Mouse (Mus musculus) cerebellum, adult 2 months (tissue): Measurements from ENCODE around the gene Inha. TPM values are rescaled to one million over a fixed set of nuclear protein-coding genes. Genes with fewer than 3 reads are reported as not detected.

Experiments
- DNase-seq, 2 experiments: peaks; one replicate each; pipeline ENCODE4 v3.0.0; 2021
- H3K27ac ChIP-seq: fragments of 200-500 bp; 2 replicates; pipeline ENCODE4 v1.5.1; 2012; ENCODE audit warnings: low read length, control low read depth, inconsistent platforms; ENCODE audit not compliant: insufficient read depth
- H3K27me3 ChIP-seq: fragments of 200-500 bp; 2 replicates; pipeline ENCODE4 v1.6.1; 2012; ENCODE audit warnings: inconsistent platforms, mild to moderate bottlenecking, low read length, moderate library complexity; ENCODE audit not compliant: control insufficient read depth, insufficient read depth
- H3K4me1 ChIP-seq: fragments of 200-500 bp; 2 replicates; pipeline ENCODE4 v1.6.1; 2011; ENCODE audit warnings: low read length; ENCODE audit not compliant: control insufficient read depth, insufficient read depth
- H3K4me3 ChIP-seq: fragments of 200-500 bp; replicated peaks from 2 replicates; pipeline ENCODE3; 2011; ENCODE audit warnings: mild to moderate bottlenecking, low read depth, low read length, control low read depth; ENCODE audit not compliant: insufficient read depth
- CTCF ChIP-seq: fragments of 200-500 bp; IDR thresholded peaks from 2 replicates; pipeline ENCODE4 v1.5.1; 2011; ENCODE audit warnings: low read depth, mild to moderate bottlenecking, control low read depth, low read length, moderate library complexity, borderline replicate concordance; ENCODE audit not compliant: insufficient read depth
- POLR2A ChIP-seq: fragments of 200-500 bp; IDR thresholded peaks from 2 replicates; pipeline ENCODE4 v1.6.1; 2011; ENCODE audit warnings: low read length, control low read depth, borderline replicate concordance; ENCODE audit not compliant: insufficient read depth
- WGBS: fragments of 180-500 bp; shearing (Covaris S2); methylation state at CpG from one replicate; pipeline ENCODE4 v1.1.7; 2018; 5-methylcytosine and 5-hydroxymethylcytosine counted together
- polyA plus RNA-seq: library from polyadenylated mRNA; depleted of rRNA; stranded (reverse); fragments of >200 nt; gene quantifications from 2 replicates; pipeline ENCODE4 v1.2.3, GENCODE M21; 2012

The Inha gene
- polyA plus RNA-seq, 1 experiment = 64.7 TPM

- Histone ChIP-seq H3K27ac (no peak overlapping the region), H3K4me1 (peaks cover 6% of the 10 kb centered on the region; the same call in 1 of the 2 replicates), H3K27me3 (no peaks in the 10 kb centered on the region), H3K4me3 (no peak overlapping the region)
- WGBS = 54% methylated on average over 24 of the region's 24 CpGs
- peak in 1 of 2 experiments; percentile 7 for DNase-seq
- TF ChIP-seq POLR2A (no peak), CTCF (no peak)
Measured at GRCm38 (mm10) chr1:75492579-75493170, 14.2 kb upstream of the Inha start.

GRCm38 (mm10) chr1:75494878-75495548, 11.9 kb upstream of the Inha start:
- H3K27me3 ChIP-seq = no peaks in the 10 kb centered on the region
- peak in 1 of 2 experiments; percentile 58 for DNase-seq
- H3K4me3 ChIP-seq = no peak overlapping the region
- TF ChIP-seq CTCF = peak; percentile 79
- no peak for TF ChIP-seq POLR2A
- H3K4me1 ChIP-seq = no peaks in the 10 kb centered on the region
- H3K27ac ChIP-seq = no peak overlapping the region
- WGBS = 42% methylated on average over 12 of the region's 12 CpGs

- no peak overlapping the region for H3K27ac ChIP-seq
- DNase-seq = no peak
- H3K27me3 ChIP-seq = no peaks in the 10 kb centered on the region
- H3K4me1 ChIP-seq = no peaks in the 10 kb centered on the region
- TF ChIP-seq CTCF = no peak
- no peak for TF ChIP-seq POLR2A
- no peak overlapping the region for H3K4me3 ChIP-seq
- WGBS = 85% methylated on average over 4 of the region's 4 CpGs
Measured at GRCm38 (mm10) chr1:75498897-75499296, 8.0 kb upstream of the Inha start.

GRCm38 (mm10) chr1:75499441-75499840, 7.4 kb upstream of the Inha start:
- Histone ChIP-seq H3K4me1 (peaks cover 3% of the 10 kb centered on the region; the same call in 1 of the 2 replicates), H3K4me3 (no peak overlapping the region), H3K27ac (no peak overlapping the region), H3K27me3 (no peaks in the 10 kb centered on the region)
- DNase-seq = no peak
- TF ChIP-seq POLR2A (no peak), CTCF (0 out of 2 replicates have a peak, but pooled peaks have one; percentile 7)
- WGBS = 82% methylated on average over 7 of the region's 7 CpGs

- peak in 1 of 2 experiments; percentile 9 for DNase-seq
- 95% methylated on average over 9 of the region's 9 CpGs for WGBS
- no peak for TF ChIP-seq POLR2A
- no peak for TF ChIP-seq CTCF
- Histone ChIP-seq H3K4me1 (peaks cover 9% of the 10 kb centered on the region), H3K27me3 (no peaks in the 10 kb centered on the region), H3K4me3 (no peak overlapping the region), H3K27ac (no peak overlapping the region)
Measured at GRCm38 (mm10) chr1:75501905-75502304, 5.0 kb upstream of the Inha start.

GRCm38 (mm10) chr1:75502945-75503650, 3.8 kb upstream of the Inha start:
- WGBS = 86% methylated on average over 25 of the region's 25 CpGs
- no peak for TF ChIP-seq CTCF
- no peak for TF ChIP-seq POLR2A
- Histone ChIP-seq H3K4me1 (peaks cover 12% of the 10 kb centered on the region), H3K4me3 (no peak overlapping the region), H3K27ac (no peak overlapping the region), H3K27me3 (no peaks in the 10 kb centered on the region)
- peak in 1 of 2 experiments; percentile 10 for DNase-seq

- DNase-seq = peak in 1 of 2 experiments; percentile 21
- WGBS = 75% methylated on average over 23 of the region's 23 CpGs
- H3K27me3 ChIP-seq = no peaks in the 10 kb centered on the region
- H3K4me3 ChIP-seq = no peak overlapping the region
- peaks cover 12% of the 10 kb centered on the region for H3K4me1 ChIP-seq
- TF ChIP-seq POLR2A (no peak), CTCF (no peak)
- H3K27ac ChIP-seq = no peak overlapping the region
Measured at GRCm38 (mm10) chr1:75503651-75503980, 3.3 kb upstream of the Inha start.
